Mouse (Mus musculus) adrenal gland, postnatal 25 days (tissue): ENCODE results near the gene 6030452D12Rik. TPM values are rescaled to one million over a fixed set of nuclear protein-coding genes. Genes with fewer than 3 reads are reported as not detected.

Experiments
- total RNA-seq: library from RNA; stranded (reverse); gene quantifications from 2 replicates; pipeline ENCODE4 v1.2.3, GENCODE M21; 2021

6030452D12Rik gene
- total RNA-seq, 1 experiment from 2014 or later = not detected

Other genes starting within 250 kb of the 6030452D12Rik start
- gene Smpd3, start 162.5 kb upstream of the 6030452D12Rik start, total RNA-seq = 6.6 and 8.0 TPM in 2 replicates
- 5.6 and 8.3 TPM in 2 replicates for gene Zfp90, start 85.2 kb upstream of the 6030452D12Rik start, total RNA-seq
- gene Cdh3, start 10.4 kb downstream of the 6030452D12Rik start, total RNA-seq = 0.27 and 0.52 TPM in 2 replicates
- gene Gm10073, start 72.9 kb downstream of the 6030452D12Rik start, total RNA-seq = 101 and 113 TPM in 2 replicates
- 0.06 and 0.48 TPM in 2 replicates for gene Cdh1, start 102.8 kb downstream of the 6030452D12Rik start, total RNA-seq
- 10.8 and 13.7 TPM in 2 replicates for gene Tango6, start 182.5 kb downstream of the 6030452D12Rik start, total RNA-seq